Mouse (Mus musculus) brain, adult 2 months (tissue): Measurements from ENCODE around the gene Nxn.

Experiments used
- DNase-seq: peaks from one replicate; pipeline ENCODE4 v3.0.0; 2011; ENCODE audit warnings: low read depth, low spot score

The Nxn gene

GRCm38 (mm10) chr11:76398798-76399586, at the start of gene Nxn:
Nxn (minus strand) TSS chr11:76399140.
- DNase-seq = peak; percentile 92

GRCm38 (mm10) chr11:76446251-76446650, 47.3 kb upstream of the Nxn start:
- no peak for DNase-seq

GRCm38 (mm10) chr11:76445459-76445858, 46.5 kb upstream of the Nxn start:
- no peak for DNase-seq

- peak; percentile 90 for DNase-seq
These were observed 40.7 kb upstream of the Nxn start for GRCm38 (mm10) chr11:76439666-76440065.

- peak; percentile 82 for DNase-seq
These were observed 38.0 kb upstream of the Nxn start for GRCm38 (mm10) chr11:76436864-76437437.

GRCm38 (mm10) chr11:76436009-76436408, 37.1 kb upstream of the Nxn start:
- DNase-seq = no peak

GRCm38 (mm10) chr11:76429966-76430631, 31.2 kb upstream of the Nxn start:
- DNase-seq = no peak

GRCm38 (mm10) chr11:76429556-76429955, 30.6 kb upstream of the Nxn start:
- no peak for DNase-seq

GRCm38 (mm10) chr11:76429046-76429445, 30.1 kb upstream of the Nxn start:
- no peak for DNase-seq

- peak; percentile 65 for DNase-seq
These were observed 28.8 kb upstream of the Nxn start for GRCm38 (mm10) chr11:76427781-76428180.

GRCm38 (mm10) chr11:76425749-76426148, 26.8 kb upstream of the Nxn start:
- peak; percentile 64 for DNase-seq

- DNase-seq = no peak
These were observed 22.0 kb upstream of the Nxn start for GRCm38 (mm10) chr11:76420896-76421295.

GRCm38 (mm10) chr11:76419179-76419578, 20.2 kb upstream of the Nxn start:
- DNase-seq = no peak

GRCm38 (mm10) chr11:76418423-76418822, 19.5 kb upstream of the Nxn start:
- peak; percentile 82 for DNase-seq

- peak; percentile 64 for DNase-seq
These were observed 17.0 kb upstream of the Nxn start for GRCm38 (mm10) chr11:76415985-76416384.

GRCm38 (mm10) chr11:76415001-76415400, 16.1 kb upstream of the Nxn start:
- DNase-seq = no peak

GRCm38 (mm10) chr11:76413202-76413601, 14.3 kb upstream of the Nxn start:
- no peak for DNase-seq

GRCm38 (mm10) chr11:76410826-76411225, 11.9 kb upstream of the Nxn start:
- peak; percentile 81 for DNase-seq

- peak; percentile 99 for DNase-seq
These were observed 8.0 kb upstream of the Nxn start, which contains the start of gene Timm22 for GRCm38 (mm10) chr11:76406702-76407583. Timm22 (plus strand) TSS chr11:76406952.

- no peak for DNase-seq
These were observed 6.8 kb upstream of the Nxn start for GRCm38 (mm10) chr11:76405626-76406264.

- no peak for DNase-seq
These were observed 6.2 kb upstream of the Nxn start for GRCm38 (mm10) chr11:76405113-76405512.
